ENCODE assay signal across 12 mouse cellular contexts in genomic region chr12:111432751-111433331, GRCm38 (mm10). TPM values are rescaled to one million over a fixed set of nuclear protein-coding genes. Genes with fewer than 3 reads are reported as not detected.
A peak's percentile ranks its signal among the peaks of the same experiment; 100 is the strongest.
DNase-seq lines count a peak whose midpoint lies in the region; ATAC-seq and TF ChIP-seq lines count a peak whose summit lies in the region.
"Had no signal": no experiment of that assay in that cellular context is flagged by ENCODE, and none has a peak within 500 bp of the region (broad histone marks: within the 10 kb centered on the region; RNA-seq: fewer than 3 reads in every experiment).

No protein-coding gene starts in this region.

- WGBS in heart, embryonic 13.5 days = 55% methylated on average over 5 of the region's 5 CpGs
- 59% methylated on average over 4 of the region's 5 CpGs for WGBS in heart, adult 2 months
- 80% methylated on average over 5 of the region's 5 CpGs for WGBS in liver, adult 2 months
- whole genome bisulfite sequencing in macrophage (ENCODE audit: missing documents) = 43% methylated on average over 4 of the region's 5 CpGs

- no peak for TF ChIP-seq POLR2A in heart, adult 2 months (IDR thresholded peaks at IDR 0.05; ENCODE audit: insufficient read depth, low read depth, low read length)
- no peak for TF ChIP-seq POLR2A in liver, adult 2 months (IDR thresholded peaks at IDR 0.05; ENCODE audit: extremely low read depth, insufficient read depth, low read length)

- peaks cover 89% of the 10 kb centered on the region for H3K27me3 ChIP-seq in heart, embryonic 13.5 days (replicated peaks)
- H3K27me3 ChIP-seq in heart, adult 2 months (ENCODE audit: control insufficient read depth, insufficient read depth, low read length) = no peaks in the 10 kb centered on the region
- no peaks in the 10 kb centered on the region for H3K27me3 ChIP-seq in liver, adult 2 months (ENCODE audit: control insufficient read depth, insufficient read depth, low read length)

- intact Hi-C loops in heart, adult 2 months (cut with DNase I) = no loop called here
- intact Hi-C loops in left cerebral cortex, postnatal 14 days (cut with DNase I) = no loop called here

- no peak overlapping the region for H3K4me3 ChIP-seq in heart, embryonic 13.5 days
- no peak overlapping the region for H3K4me3 ChIP-seq in heart, adult 2 months
- H3K4me3 ChIP-seq in liver, adult 2 months (ENCODE audit: insufficient read depth, low read depth, low read length) = no peak overlapping the region
- no peak overlapping the region for H3K4me3 ChIP-seq in brown adipose tissue, adult 24 weeks (ENCODE audit: insufficient read depth, low read depth, low read length)
- no peak overlapping the region for H3K4me3 ChIP-seq in macrophage (ENCODE audit: inconsistent target)
- H3K4me3 ChIP-seq: left cerebral cortex, adult 2 months had no signal

- no peaks in the 10 kb centered on the region for H3K9me3 ChIP-seq in heart, embryonic 13.5 days

- no peak overlapping the region for H3K9ac ChIP-seq in heart, embryonic 13.5 days
- H3K9ac ChIP-seq in heart, adult 2 months (ENCODE audit: low read depth, low read length) = no peak overlapping the region
- no peak overlapping the region for H3K9ac ChIP-seq in liver, adult 2 months (ENCODE audit: low read depth, low read length)

- ATAC-seq in heart, embryonic 13.5 days (ENCODE audit: extremely low read depth, insufficient number of reproducible peaks, low FRiP score, low TSS enrichment) = no peak

- TF ChIP-seq EP300 in heart, adult 2 months (IDR thresholded peaks at IDR 0.05; ENCODE audit: insufficient read depth, low read depth, low read length) = no peak

- H3K79me2 ChIP-seq in heart, adult 2 months (replicated peaks; ENCODE audit: control insufficient read depth, insufficient read depth, low read length) = no peaks in the 10 kb centered on the region
- H3K79me2 ChIP-seq in liver, adult 2 months (ENCODE audit: control insufficient read depth, insufficient read depth, low read length) = no peaks in the 10 kb centered on the region
- no peaks in the 10 kb centered on the region for H3K79me2 ChIP-seq in macrophage (ENCODE audit: inconsistent target)

- H3K4me1 ChIP-seq in heart, embryonic 13.5 days = peaks cover 76% of the 10 kb centered on the region
- H3K4me1 ChIP-seq in heart, adult 2 months (ENCODE audit: control insufficient read depth, insufficient read depth, low read length) = peaks cover 24% of the 10 kb centered on the region
- peaks cover 17% of the 10 kb centered on the region for H3K4me1 ChIP-seq in liver, adult 2 months (ENCODE audit: control insufficient read depth, insufficient read depth, low read length)
- peaks cover 27% of the 10 kb centered on the region for H3K4me1 ChIP-seq in brown adipose tissue, adult 24 weeks (ENCODE audit: control insufficient read depth, insufficient read depth, insufficient read length, low read length)

- DNase-seq in heart, adult 2 months = no peak
- no peak for DNase-seq in liver, adult 2 months (ENCODE audit: extremely low read depth, low read depth, low spot score)
- no peak for DNase-seq in liver
- DNase-seq in adrenal gland, postnatal 25 days = no peak
- no peak for DNase-seq in left cerebral cortex, postnatal 14 days (ENCODE audit: low spot score in 2 of 2)
- DNase-seq: cerebellum, postnatal 10 days; thymus, postnatal 25 days had no signal

- no peaks in the 10 kb centered on the region for H3K36me3 ChIP-seq in heart, embryonic 13.5 days
- no peaks in the 10 kb centered on the region for H3K36me3 ChIP-seq in heart, adult 2 months (ENCODE audit: control insufficient read depth, insufficient read depth, low read length)
- H3K36me3 ChIP-seq in liver, adult 2 months (ENCODE audit: control insufficient read depth, insufficient read depth, low read length) = no peaks in the 10 kb centered on the region
- no peaks in the 10 kb centered on the region for H3K36me3 ChIP-seq in macrophage (ENCODE audit: inconsistent target)

- no peak for TF ChIP-seq CTCF in heart, adult 2 months (IDR thresholded peaks at IDR 0.05)
- TF ChIP-seq CTCF in liver, adult 2 months (IDR thresholded peaks at IDR 0.05; ENCODE audit: low read depth, low read length) = no peak

- no peak overlapping the region for H3K4me2 ChIP-seq in heart, embryonic 13.5 days

- H3K27ac ChIP-seq in heart, embryonic 13.5 days (replicated peaks) = peak overlapping the region; percentile 75
- no peak overlapping the region; the same call in none of the 2 replicates for H3K27ac ChIP-seq in heart, adult 2 months
- H3K27ac ChIP-seq in liver, adult 2 months (replicated peaks; ENCODE audit: insufficient read depth, low read depth, low read length) = peak overlapping the region; percentile 24
- peak overlapping the region; percentile 5; the same call in 1 of the 2 replicates for H3K27ac ChIP-seq in brown adipose tissue, adult 24 weeks (replicated peaks; ENCODE audit: low read depth, low read length)
- H3K27ac ChIP-seq in macrophage = 0 out of 2 replicates have a peak overlapping the region, but pooled peaks have one; percentile 95
- H3K27ac ChIP-seq: left cerebral cortex, adult 2 months had no signal

RNA-seq across cellular contexts. Expression of gene Tnfaip2, which starts 9.4 kb away (rescaled TPM):
- 6.0 and 10.6 TPM in 2 replicates for polyA plus RNA-seq in heart, embryonic 13.5 days (2015; fragmentation: Nextera tagmentation; extraction: Ambion mirVana)
- total RNA-seq in heart, adult 2 months (2021) = 10 to 100 TPM; 40.9 to 52.1 TPM
- polyA plus RNA-seq in heart, adult 2 months (2012; rRNA removed) = 40.2 and 52.0 TPM in 2 replicates
- 10.0 and 14.6 TPM in 2 replicates for total RNA-seq in liver, adult 2 months (2014; rRNA removed)
- polyA plus RNA-seq in liver, adult 2 months (2012; rRNA removed) = 28.9 and 29.1 TPM in 2 replicates
- polyA plus RNA-seq in brown adipose tissue, adult 24 weeks (2012; ENCODE audit: insufficient read depth, insufficient read length, missing spikeins) = 3.3 and 3.6 TPM in 2 replicates
- total RNA-seq in macrophage (2018; cell fraction: chromatin; rRNA removed) = over 10,000 TPM in 4 of 26 experiments, 1,000 to 10,000 TPM in 18, 100 to 1,000 TPM in 4; 785 to 11,990 (median 4,844) TPM
- total RNA-seq in macrophage (2018; cell fraction: cytosol; rRNA removed) = 1,000 to 10,000 TPM in 8 of 26 experiments, 100 to 1,000 TPM in 18; 279 to 3,779 (median 516) TPM
- 1,000 to 10,000 TPM in 19 of 26 experiments, 100 to 1,000 TPM in 7; 417 to 7,545 (median 2,584) TPM for total RNA-seq in macrophage (2018; cell fraction: nucleus; rRNA removed)
- polyA plus RNA-seq in macrophage (2018) = 127 to 339 TPM (median 289 TPM) in 3 replicates
- total RNA-seq in adrenal gland, postnatal 25 days (2021) = 7.2 and 15.0 TPM in 2 replicates
- under 1 TPM; 0.40 to 0.93 TPM for total RNA-seq in left cerebral cortex, postnatal 14 days (2021)

RNA-seq across cellular contexts. Expression of gene Exoc3l4, which starts 16.0 kb away (rescaled TPM):
- polyA plus RNA-seq in heart, embryonic 13.5 days (2015; fragmentation: Nextera tagmentation; extraction: Ambion mirVana) = 10.2 and 10.8 TPM in 2 replicates
- total RNA-seq in heart, adult 2 months (2021) = 1 to 10 TPM; 2.5 to 2.7 TPM
- polyA plus RNA-seq in heart, adult 2 months (2012; rRNA removed) = 9.2 and 10.9 TPM in 2 replicates
- total RNA-seq in liver, adult 2 months (2014; rRNA removed) = 1.0 and 1.2 TPM in 2 replicates
- polyA plus RNA-seq in liver, adult 2 months (2012; rRNA removed) = 3.0 and 3.4 TPM in 2 replicates
- polyA plus RNA-seq in brown adipose tissue, adult 24 weeks (2012; ENCODE audit: insufficient read depth, insufficient read length, missing spikeins) = not detected in 2 replicates
- total RNA-seq in macrophage (2018; cell fraction: chromatin; rRNA removed) = 100 to 1,000 TPM in 1 of 26 experiments, 10 to 100 TPM in 23, 1 to 10 TPM in 2; 9.1 to 109 (median 30.7) TPM
- total RNA-seq in macrophage (2018; cell fraction: cytosol; rRNA removed) = 10 to 100 TPM in 20 of 26 experiments, 1 to 10 TPM in 6; 7.8 to 73.6 (median 15.0) TPM
- 100 to 1,000 TPM in 4 of 26 experiments, 10 to 100 TPM in 20, 1 to 10 TPM in 2; 8.3 to 170 (median 42.3) TPM for total RNA-seq in macrophage (2018; cell fraction: nucleus; rRNA removed)
- 8.0 to 13.2 TPM (median 12.5 TPM) in 3 replicates for polyA plus RNA-seq in macrophage (2018)
- total RNA-seq in adrenal gland, postnatal 25 days (2021) = 4.4 and 5.7 TPM in 2 replicates
- under 1 TPM; 0.62 to 0.70 TPM for total RNA-seq in left cerebral cortex, postnatal 14 days (2021)

RNA-seq across cellular contexts. Expression of gene Lbhd2, which starts 26.2 kb away (rescaled TPM):
- polyA plus RNA-seq in heart, embryonic 13.5 days (2015; fragmentation: Nextera tagmentation; extraction: Ambion mirVana) = 0.53 and 0.55 TPM in 2 replicates
- total RNA-seq in heart, adult 2 months (2021) = not detected
- polyA plus RNA-seq in heart, adult 2 months (2012; rRNA removed) = not detected in 2 replicates
- not detected in 2 replicates for total RNA-seq in liver, adult 2 months (2014; rRNA removed)
- not detected in 2 replicates for polyA plus RNA-seq in liver, adult 2 months (2012; rRNA removed)
- not detected in 2 replicates for polyA plus RNA-seq in brown adipose tissue, adult 24 weeks (2012; ENCODE audit: insufficient read depth, insufficient read length, missing spikeins)
- not detected for total RNA-seq in macrophage (2018; cell fraction: chromatin; rRNA removed)
- total RNA-seq in macrophage (2018; cell fraction: cytosol; rRNA removed) = not detected
- not detected for total RNA-seq in macrophage (2018; cell fraction: nucleus; rRNA removed)
- not detected in 3 replicates for polyA plus RNA-seq in macrophage (2018)
- 0.85 TPM in 1 of 2 replicates, not detected in the other for total RNA-seq in adrenal gland, postnatal 25 days (2021)
- 1 to 10 TPM in 1 of 2 experiments, not detected in 1; 1.8 TPM for total RNA-seq in left cerebral cortex, postnatal 14 days (2021)
- total RNA-seq: granulocyte monocyte progenitor cell, adult 5-6 weeks had no signal

RNA-seq across cellular contexts. Expression of gene Gm266, which starts 52.8 kb away (rescaled TPM):
- polyA plus RNA-seq in heart, embryonic 13.5 days (2015; fragmentation: Nextera tagmentation; extraction: Ambion mirVana) = 2.1 and 2.5 TPM in 2 replicates
- under 1 TPM; 0.36 to 0.39 TPM for total RNA-seq in heart, adult 2 months (2021)
- 0.23 and 0.88 TPM in 2 replicates for polyA plus RNA-seq in heart, adult 2 months (2012; rRNA removed)
- total RNA-seq in liver, adult 2 months (2014; rRNA removed) = not detected in 2 replicates
- not detected in 2 replicates for polyA plus RNA-seq in liver, adult 2 months (2012; rRNA removed)
- not detected in 2 replicates for polyA plus RNA-seq in brown adipose tissue, adult 24 weeks (2012; ENCODE audit: insufficient read depth, insufficient read length, missing spikeins)
- not detected for total RNA-seq in macrophage (2018; cell fraction: chromatin; rRNA removed)
- under 1 TPM in 2 of 26 experiments, not detected in 24; 0.10 to 0.14 TPM for total RNA-seq in macrophage (2018; cell fraction: cytosol; rRNA removed)
- under 1 TPM in 1 of 26 experiments, not detected in 25; 0.86 TPM for total RNA-seq in macrophage (2018; cell fraction: nucleus; rRNA removed)
- polyA plus RNA-seq in macrophage (2018) = not detected in 3 replicates
- not detected in 2 replicates for total RNA-seq in adrenal gland, postnatal 25 days (2021)
- total RNA-seq in left cerebral cortex, postnatal 14 days (2021) = 1 to 10 TPM; 4.0 to 6.6 TPM
- total RNA-seq: granulocyte monocyte progenitor cell, adult 5-6 weeks had no signal

RNA-seq across cellular contexts. Expression of gene Cdc42bpb, which starts 55.3 kb away (rescaled TPM):
- polyA plus RNA-seq in heart, embryonic 13.5 days (2015; fragmentation: Nextera tagmentation; extraction: Ambion mirVana) = 22.8 and 26.2 TPM in 2 replicates
- 10 to 100 TPM; 55.3 to 58.5 TPM for total RNA-seq in heart, adult 2 months (2021)
- polyA plus RNA-seq in heart, adult 2 months (2012; rRNA removed) = 105 and 106 TPM in 2 replicates
- total RNA-seq in liver, adult 2 months (2014; rRNA removed) = 19.5 and 28.7 TPM in 2 replicates
- polyA plus RNA-seq in liver, adult 2 months (2012; rRNA removed) = 96.3 and 122 TPM in 2 replicates
- polyA plus RNA-seq in brown adipose tissue, adult 24 weeks (2012; ENCODE audit: insufficient read depth, insufficient read length, missing spikeins) = 24.1 and 24.3 TPM in 2 replicates
- total RNA-seq in macrophage (2018; cell fraction: chromatin; rRNA removed) = 100 to 1,000 TPM in 23 of 26 experiments, 10 to 100 TPM in 3; 85.6 to 266 (median 132) TPM
- total RNA-seq in macrophage (2018; cell fraction: cytosol; rRNA removed) = 10 to 100 TPM; 29.5 to 63.6 (median 45.5) TPM
- 100 to 1,000 TPM in 13 of 26 experiments, 10 to 100 TPM in 13; 64.9 to 177 (median 101) TPM for total RNA-seq in macrophage (2018; cell fraction: nucleus; rRNA removed)
- polyA plus RNA-seq in macrophage (2018) = 42.2 to 86.3 TPM (median 42.7 TPM) in 3 replicates
- total RNA-seq in adrenal gland, postnatal 25 days (2021) = 123 and 157 TPM in 2 replicates
- 100 to 1,000 TPM; 138 to 141 TPM for total RNA-seq in left cerebral cortex, postnatal 14 days (2021)
